Mouse (Mus musculus) frontal cortex, postnatal 25 days (tissue): ENCODE measurements around the gene Ufm1.
A peak's percentile ranks its signal among the peaks of the same experiment; 100 is the strongest.

Experiments used
- DNase-seq, 2 experiments: peaks; one replicate each; pipeline ENCODE4 v3.0.0; 2022; ENCODE audit warnings: low spot score in 2 of 2

Gene Ufm1

GRCm38 (mm10) chr3:53863383-53864220 lies at the start of gene Ufm1:
Gene Ufm1, minus strand, starts transcription at chr3:53863830.
- peak; percentile 82 to 85 for DNase-seq

- peak; percentile 31 to 33 for DNase-seq
Observed at GRCm38 (mm10) chr3:53890619-53891540, 27.2 kb upstream of the Ufm1 start.

GRCm38 (mm10) chr3:53871596-53871995 lies 8.0 kb upstream of the Ufm1 start:
- no peak for DNase-seq

GRCm38 (mm10) chr3:53870482-53870881 lies 6.9 kb upstream of the Ufm1 start:
- DNase-seq, result no peak

- DNase-seq, result no peak
Observed at GRCm38 (mm10) chr3:53869263-53869662, 5.6 kb upstream of the Ufm1 start.

GRCm38 (mm10) chr3:53868212-53868611 lies 4.6 kb upstream of the Ufm1 start:
- DNase-seq, result no peak

GRCm38 (mm10) chr3:53854831-53855230 lies 8.8 kb downstream of the Ufm1 start:
- DNase-seq, result no peak

GRCm38 (mm10) chr3:53854261-53854660 lies 9.4 kb downstream of the Ufm1 start:
- DNase-seq, result no peak

- no peak for DNase-seq
Observed at GRCm38 (mm10) chr3:53848262-53848661, 15.4 kb downstream of the Ufm1 start.

- DNase-seq, result no peak
Observed at GRCm38 (mm10) chr3:53847726-53848125, 15.9 kb downstream of the Ufm1 start.

GRCm38 (mm10) chr3:53846206-53846928 lies 17.3 kb downstream of the Ufm1 start:
- DNase-seq, result no peak

- no peak for DNase-seq
Observed at GRCm38 (mm10) chr3:53844786-53845185, 18.8 kb downstream of the Ufm1 start, which contains the start of gene Gm10985. Gene Gm10985, plus strand, starts transcription at chr3:53845086.

GRCm38 (mm10) chr3:53834238-53834637 lies 29.4 kb downstream of the Ufm1 start:
- DNase-seq, result no peak

GRCm38 (mm10) chr3:53813421-53813977 lies 50.1 kb downstream of the Ufm1 start:
- DNase-seq, result no peak
